Mouse (Mus musculus) fibroblast of lung, adult 2 months (primary cell): ENCODE measurements at regions not wholly inside any gene's neighbourhood (a gene's known extent, or its start where the extent isn't known, plus 50 kb on each side); places are given as distances from the start of the nearest gene placed in this dataset.

ENCODE experiments used
- DNase-seq: peaks from one replicate; pipeline ENCODE4 v3.0.0-alpha.2; 2011; ENCODE audit warnings: low read depth

DNA sequence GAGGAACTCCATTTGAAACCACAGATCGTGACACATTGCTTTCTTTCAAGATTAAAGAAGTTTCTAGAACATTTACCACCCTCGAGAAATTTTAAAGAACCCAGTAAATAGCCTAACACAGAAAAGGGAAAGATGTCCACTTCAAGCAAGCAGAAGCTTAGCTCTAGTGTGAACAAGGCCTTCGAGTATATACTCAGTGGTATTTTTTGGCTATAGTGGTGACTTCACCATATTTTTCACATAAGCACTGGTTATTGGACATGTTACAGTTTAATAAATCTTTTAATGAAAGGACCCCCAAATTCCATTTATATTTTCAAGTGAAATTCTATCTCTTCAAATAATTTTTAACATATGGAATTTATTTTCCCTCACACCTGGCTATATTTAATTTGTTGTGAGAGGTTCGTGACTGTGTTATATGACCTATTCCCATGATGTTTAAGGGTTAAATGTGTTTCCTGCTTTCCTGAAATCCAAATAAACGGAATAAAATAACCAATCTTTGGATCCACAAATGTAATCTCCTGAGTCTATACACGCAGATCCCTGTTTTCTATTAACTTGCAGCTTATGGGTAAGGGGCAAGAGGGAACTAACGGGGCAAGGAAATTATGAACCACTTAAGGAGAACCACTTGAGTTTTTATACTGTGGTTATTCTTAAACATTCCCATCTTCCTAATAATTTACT is 60.6 kb upstream of the Tas2r134 start:
- no peak for DNase-seq

DNA sequence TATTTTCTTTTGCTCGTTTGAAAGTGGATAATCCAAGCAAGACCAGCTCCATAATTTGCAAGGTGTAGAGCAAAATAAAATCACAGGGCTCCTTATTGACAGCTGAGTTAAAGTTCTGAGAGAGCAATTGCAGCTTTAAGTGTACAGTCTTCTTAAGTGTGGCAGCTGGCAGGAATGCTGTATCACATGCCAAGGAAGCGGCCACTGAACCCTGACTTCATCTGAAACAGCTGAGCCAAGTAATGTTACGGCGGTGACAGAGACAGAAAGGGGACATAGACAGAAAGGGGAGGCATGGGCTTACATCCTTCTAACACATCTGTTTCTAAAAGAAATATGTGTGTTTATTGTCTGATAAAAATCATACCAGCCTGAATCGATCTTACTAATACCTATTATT is 63.4 kb upstream of the Tas2r134 start:
- no peak for DNase-seq

DNA sequence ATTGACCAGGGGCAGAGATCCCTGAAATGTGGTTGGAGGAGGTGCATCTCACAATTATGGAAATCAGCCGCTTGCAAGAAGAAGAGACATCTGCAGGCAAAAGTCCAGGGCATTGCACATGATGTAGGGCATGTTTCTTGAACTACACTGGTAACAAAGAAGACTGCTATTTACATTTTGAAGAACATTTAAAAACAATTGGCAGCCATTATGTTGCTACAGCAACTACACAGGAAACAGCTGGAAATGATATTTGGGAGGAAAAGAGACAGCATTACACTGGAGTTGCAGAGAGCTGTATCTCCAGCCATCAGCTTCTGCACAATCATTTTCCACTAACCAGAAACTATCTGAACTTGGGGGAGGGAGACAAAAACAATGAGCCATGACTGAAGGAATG is 64.1 kb upstream of the Tas2r134 start:
- DNase-seq: no peak

DNA sequence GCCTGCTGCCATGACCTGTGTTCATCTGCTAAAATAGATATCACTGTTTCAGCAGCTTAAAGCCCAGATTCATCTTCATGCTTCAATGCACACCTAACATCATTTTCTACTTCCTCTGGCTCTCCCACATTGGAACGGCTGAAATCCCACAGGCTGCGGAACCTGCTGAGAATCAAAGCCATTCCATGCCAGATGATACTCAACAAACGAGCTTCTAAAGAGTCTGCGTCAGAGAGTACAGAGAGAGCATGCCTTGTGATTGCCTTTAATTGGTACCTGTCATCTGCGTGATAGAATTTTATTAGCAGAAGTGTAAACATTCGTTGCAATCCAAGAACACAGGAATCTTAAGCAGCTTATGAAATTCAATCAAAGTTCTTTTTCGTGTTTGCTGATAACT is 76.4 kb upstream of the Tas2r134 start:
- no peak for DNase-seq

DNA sequence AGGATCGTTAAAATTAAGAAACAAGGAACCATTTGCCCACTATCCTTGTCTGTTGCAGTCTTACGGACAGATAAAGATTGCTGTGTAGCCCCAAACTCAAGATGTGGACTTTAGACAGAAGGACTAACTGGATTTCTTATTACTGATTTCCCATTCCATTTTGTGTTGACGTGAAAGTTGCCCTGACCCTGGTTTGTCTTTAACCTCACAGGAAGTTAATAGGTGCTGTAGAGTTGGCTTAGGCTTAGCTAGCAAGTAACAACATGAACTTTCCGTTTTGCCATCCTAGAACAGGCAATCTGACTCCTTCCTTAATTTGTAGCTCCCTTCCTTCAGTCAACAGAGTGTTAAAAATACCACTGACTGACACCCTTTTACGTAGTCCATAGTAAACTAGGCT is 78.2 kb upstream of the Tas2r134 start:
- DNase-seq: no peak

DNA sequence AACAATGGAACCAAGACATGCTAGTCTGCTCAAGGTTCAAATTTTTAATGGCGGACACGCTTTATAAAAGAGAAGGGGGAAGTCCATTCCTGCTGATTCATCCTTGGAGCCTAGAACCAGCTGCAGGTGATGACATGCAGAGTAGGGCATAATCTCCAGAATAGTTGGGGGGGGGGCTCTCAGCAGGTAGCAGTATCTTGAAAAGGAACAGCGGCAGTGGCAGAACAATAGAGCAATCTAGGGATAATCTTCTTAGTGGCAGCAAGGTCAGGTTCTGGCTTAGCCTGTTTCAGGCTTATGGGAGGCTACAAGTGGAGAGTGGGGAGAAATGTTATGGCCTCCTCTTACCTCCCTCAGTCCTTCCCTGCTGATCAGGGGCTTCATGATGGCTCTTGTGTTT is 81.1 kb upstream of the Tas2r134 start:
- DNase-seq: no peak

DNA sequence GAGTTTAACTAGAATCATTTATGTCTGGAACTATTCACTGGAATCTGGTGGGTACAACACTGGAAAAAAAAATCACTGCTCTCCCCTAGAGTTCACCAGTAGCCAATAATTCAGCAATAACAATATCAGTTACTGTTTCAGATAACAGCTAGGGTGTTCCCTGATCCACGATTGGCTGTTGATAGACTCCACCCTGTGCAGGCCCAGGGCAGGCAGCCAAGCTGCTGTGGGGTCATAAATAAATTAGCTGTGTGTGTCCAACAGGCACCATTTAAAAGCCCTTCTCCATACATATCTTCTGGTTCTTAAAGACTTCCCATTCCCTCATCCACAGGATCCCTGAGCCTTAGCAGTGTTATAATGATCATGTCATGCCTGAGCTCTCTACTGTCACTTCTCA is 83.4 kb upstream of the Tas2r134 start:
- DNase-seq: no peak

DNA sequence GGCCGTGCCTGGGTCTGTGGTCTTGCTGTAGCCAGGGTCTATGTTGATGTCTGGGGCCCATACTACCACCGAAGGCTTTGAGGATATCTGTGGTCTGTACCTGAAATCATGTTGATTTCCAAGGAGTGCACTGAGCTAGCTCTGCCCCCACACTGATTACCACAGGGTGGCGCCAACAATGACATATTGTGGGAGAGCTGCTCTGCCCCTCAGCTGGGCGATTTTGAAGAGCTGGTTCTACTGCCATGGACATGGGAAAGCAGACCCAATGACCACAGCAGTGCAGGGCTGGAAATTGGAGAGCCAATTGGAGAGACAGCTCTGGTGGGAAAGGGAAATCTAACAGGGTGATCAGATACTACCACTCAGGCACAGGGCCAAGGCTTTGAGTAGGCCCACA is 85.0 kb upstream of the Tas2r134 start:
- no peak for DNase-seq

DNA sequence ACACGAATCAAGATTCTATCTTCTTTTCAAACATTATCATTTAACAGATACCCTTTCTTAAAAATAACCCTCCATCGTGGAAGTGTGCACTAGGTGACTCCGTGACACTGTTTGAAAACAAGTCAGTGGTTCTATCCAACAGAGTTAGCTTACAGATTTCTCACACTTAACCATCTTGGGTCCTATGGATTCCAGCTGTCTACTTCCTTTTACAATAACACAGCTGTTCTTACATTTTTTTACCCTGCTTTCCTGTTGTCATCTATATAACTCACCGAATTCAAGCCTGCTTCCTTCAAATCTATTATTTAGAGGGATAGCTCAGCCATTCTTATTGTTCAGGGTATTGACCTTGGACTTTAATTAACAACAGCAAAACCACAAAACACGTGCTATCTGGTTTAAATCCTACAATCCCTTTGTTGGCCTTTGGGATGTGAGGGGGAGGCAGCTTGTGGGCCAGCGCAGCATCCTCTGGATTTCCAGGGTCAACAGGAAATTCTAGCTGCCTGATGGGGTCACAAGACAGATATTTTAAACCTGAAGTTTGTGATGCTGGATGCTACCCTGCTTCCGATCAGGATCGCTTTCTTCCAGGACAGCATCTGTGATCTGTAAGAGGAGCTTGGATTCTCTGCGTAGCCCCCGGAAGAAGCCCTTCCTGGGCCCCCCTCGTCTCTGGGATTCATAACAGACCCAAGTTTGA is 94.4 kb upstream of the Tas2r134 start:
- DNase-seq: no peak

DNA sequence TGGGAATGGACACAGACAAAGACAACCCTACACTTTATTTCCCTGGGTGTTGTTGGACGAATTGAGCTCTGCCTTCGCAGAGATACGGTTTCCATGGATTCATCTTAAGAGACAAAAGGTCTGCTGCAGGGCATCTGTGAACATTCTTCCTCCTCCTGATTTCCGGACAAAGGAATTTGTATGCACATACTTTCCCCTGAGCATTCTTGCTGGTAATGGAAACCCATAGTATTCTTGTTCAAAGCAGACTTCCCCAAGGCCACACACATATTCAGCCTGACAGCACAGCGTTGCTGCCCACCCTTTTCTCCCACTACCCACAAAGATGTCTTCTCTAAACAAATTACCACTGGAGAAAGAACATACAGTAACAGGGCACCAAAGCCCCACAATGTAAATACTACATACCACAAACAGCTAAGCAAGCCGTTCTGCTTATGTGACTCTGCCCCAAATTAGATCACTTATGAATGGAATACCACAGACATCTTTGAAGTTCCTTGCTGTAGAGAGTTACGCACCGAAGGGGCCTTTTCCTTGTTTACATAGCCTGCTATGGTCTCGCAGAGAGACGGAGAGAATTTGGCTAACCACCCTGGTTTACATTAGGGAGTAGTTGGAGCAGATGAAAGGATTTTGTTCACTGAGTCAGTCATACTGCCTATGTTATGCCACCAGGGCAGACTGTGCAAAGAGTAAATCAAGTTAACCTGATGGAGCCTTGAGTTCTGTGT is 96.0 kb upstream of the Tas2r134 start:
- no peak for DNase-seq

DNA sequence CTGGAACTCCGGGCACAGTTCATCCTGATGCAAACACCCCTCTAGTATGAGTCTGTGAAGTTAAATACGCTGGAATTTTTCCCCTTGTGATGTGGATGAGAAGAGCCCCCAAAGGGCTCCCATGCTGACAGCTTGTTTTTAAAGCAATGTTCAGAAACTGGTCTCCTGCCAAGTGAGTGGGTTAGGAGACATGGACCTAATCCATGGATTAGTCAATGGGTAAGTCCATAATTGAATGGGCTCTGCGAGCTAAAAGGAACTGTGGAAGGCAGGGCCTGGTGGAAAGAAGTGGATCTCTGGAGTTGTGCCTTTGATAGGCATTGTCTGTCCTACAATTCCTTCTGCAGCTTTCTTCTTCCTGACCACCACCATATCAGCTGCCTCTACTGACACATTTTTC is 104.5 kb upstream of the Tas2r134 start:
- peak; percentile 17 for DNase-seq

DNA sequence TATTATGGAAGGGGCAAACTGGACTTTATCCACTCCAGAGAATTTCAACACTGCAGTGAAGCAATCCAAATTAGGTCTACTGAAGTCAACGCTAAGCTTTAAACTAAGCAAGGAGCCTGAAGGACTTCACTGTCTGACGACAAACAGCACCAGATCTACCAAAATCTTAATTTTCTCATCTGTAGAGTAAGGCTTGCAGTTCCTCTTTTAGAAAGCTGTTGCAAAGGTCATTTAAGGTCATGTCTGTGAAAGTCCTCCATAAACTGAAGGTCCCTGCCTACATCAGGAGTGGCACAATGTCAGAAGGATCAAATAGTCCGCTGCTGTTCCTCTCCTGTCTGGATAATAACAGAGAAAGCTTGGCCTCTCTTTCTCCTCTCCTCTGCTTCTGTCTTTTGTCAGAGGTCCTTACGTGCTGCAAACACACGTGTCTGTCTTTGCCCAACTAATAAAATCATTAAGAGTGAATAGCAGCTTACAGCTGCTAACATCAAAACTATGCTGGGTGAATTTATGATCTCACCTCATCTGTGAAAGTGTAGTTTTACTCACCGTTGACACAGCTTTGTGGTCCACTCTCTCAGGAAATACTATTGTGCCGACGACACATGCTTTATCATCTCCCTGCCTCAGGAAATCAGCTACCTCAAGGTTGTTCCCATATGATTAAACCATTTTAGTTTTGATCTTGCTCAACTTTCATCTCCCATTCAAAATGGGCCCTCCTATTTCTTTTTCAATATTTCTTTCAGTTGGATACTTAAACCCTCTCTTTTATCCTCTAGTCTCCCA is 117.9 kb upstream of the Tas2r134 start:
- no peak for DNase-seq

DNA sequence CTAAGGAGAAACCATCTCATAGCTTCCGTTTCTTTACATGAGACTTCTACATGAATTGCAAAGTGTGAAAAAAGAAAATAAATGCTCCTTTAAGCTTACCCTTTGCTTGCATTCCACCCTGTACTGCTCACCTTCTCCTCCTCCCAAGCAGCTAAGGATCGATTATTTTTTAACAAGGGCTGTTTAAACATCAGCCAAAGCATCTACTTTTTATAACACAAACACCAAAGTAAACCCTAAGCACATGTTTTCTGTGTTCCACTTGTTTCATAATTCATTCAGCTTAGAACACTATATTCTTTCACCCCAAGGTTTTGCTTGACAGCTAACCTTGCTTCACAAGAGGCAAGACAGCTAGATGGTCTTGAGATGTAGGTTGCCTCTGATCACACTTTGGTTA is 129.4 kb upstream of the Tas2r134 start:
- no peak for DNase-seq

DNA sequence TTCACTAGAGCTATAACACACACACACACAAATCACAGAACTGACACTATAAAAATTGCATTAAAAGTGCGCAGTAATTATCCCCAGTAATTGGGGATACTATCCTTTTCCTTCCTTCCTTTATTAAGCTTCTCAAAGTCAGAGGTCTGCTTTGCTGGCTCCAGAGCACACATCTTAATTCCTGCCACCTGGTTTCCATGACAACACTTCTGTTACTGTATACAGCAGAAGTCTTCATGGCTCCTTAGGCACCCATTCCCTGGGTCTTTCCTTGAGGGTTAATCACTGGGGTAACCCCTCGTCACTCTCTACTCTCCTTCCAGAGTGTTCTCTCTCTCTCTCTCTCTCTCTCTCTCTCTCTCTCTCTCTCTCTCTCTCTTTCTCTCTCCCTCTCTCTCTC is 153.6 kb upstream of the Tas2r134 start:
- no peak for DNase-seq

DNA sequence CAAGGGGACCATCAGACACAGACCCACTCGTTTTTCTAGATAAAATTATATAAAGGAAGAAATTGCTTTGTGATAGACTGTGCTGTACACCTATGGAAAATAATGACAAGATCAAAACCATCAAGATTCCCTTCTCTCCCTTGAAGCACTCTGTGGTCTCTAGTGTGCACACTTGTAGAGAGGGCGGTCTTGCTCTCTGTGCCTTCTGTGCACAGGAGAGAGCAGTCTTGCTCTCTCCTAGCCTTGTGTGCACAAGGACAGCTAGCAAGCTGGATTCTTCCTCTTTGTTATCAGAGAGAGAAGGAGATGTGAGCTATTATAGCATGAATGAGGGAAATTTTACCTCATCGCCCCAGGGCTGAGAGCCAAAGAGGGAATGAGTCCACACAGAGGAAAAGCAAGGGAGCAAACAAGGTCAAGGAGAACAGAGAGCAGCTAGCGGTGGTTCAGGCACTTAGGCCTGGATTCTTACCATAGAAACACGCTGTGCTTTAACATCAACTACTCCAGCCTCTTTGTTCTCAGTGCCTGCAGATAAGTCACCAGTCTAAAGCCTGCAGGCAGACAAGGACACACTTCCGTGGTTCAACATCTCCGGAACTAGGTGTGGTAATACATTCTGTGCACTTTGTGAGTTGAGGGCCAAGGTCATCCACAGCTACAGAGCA is 160.2 kb upstream of the Tas2r134 start:
- no peak for DNase-seq

DNA sequence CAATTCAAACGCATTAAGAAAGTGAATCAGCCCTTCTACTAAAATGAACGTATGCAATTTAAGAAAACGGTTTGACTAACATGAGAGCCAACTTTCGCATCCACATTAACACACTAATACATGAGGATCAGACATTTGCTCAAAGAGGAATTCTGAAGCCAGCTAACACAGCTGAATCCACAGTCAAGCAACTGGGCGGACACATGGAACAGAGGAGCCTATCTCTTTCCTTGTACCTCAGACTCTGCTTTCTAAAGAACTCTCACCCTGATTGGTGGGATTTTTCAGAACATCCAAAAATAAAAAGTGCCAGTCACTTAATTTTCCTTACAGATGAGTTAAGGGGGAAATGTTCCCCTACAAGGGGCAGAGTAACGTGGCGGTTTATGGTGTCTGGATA is 161.3 kb upstream of the Tas2r134 start:
- no peak for DNase-seq

DNA sequence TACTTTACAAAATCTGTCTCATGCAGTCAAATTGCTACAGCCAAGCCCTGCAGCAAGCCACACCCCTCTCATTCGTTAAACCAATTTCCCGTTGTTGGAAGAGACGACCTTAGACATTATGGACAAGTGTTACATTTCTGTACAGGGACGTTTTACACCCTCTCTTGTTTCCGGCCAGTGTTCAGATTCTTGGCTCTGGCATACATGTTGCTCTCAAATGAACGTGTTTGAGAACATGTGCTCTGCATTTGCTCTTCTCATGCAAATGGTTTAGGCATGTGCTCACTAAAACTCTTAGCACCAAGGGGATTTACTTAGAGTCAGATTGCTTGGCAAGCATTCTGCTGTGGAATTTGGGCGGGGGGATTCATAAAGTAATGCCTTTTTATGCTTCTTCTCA is 161.7 kb upstream of the Tas2r134 start:
- no peak for DNase-seq

DNA sequence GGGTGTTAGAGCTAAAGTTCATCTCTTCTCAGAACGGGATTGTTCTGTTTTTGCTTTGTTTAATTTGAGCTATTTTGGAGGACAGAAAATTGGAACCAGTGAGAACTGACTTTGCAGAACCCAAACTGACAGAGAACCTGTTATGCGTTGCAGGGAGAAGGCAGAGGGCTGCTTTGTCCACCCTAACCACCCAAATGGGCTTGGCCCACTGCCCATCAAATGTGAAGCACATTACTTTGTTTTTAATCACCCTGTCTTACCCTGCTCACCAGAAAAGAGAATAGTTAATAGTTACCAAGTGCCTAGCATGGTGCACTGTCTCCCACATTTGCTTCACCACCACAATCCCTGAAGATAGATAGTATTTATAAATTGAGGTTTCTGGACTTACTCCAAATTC is 163.0 kb upstream of the Tas2r134 start:
- DNase-seq: no peak

DNA sequence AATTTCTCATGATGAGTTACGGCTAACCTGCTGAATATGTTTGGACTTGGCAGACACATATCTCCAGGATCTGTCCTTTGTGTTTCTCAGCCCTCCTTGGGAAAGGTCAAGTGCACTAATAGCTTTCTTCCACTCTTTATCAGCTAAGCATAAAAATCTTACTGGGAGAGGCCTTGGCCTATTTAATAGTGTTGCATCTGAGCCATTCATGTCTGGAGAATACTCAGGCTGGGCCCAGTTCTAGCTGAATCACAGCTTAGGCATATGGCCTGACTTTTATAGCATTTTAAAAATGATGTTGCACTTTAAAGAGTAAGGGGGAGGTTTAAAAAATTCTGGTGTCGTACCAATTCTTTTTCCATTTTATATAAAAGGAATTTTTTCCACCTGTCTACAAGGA is 166.4 kb upstream of the Tas2r134 start:
- DNase-seq: no peak

DNA sequence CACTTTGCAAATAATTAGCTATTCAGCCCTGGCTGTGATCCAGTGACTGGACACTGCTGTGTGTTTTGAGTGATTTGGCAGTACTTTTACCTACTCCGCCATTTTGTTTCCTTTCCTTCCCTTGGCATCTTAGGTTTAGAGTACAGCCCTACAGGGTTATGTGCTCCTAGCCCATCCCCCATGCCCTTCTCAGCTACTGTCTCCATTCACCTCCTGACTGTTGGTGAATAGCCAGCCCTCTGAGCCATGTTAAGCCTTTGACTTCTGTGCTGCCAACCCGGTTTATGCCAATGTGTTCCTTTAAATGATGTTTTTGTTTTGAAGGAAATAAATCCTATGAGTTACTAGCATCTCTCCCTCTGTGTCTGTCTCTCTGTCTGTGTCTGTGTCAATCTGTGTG is 167.8 kb upstream of the Tas2r134 start:
- no peak for DNase-seq

DNA sequence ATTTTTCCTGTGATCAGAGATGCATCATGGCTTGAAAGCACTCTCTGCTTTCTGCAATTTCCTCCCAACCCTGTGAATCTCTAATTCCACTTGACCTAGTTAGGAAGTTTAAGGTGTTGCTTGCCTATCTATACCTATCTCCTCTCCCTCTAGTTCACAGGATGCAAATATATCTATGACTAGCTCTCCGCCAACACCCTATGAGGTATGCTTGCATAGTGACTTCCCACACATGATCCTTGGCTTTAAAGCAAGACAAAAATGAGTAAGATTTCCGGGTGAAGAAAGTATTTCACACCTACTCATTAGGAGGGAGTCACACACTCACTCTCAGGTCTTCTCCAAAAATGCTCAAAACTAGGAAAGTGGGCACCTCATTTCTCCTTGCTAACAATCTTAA is 169.6 kb upstream of the Tas2r134 start:
- DNase-seq: no peak

DNA sequence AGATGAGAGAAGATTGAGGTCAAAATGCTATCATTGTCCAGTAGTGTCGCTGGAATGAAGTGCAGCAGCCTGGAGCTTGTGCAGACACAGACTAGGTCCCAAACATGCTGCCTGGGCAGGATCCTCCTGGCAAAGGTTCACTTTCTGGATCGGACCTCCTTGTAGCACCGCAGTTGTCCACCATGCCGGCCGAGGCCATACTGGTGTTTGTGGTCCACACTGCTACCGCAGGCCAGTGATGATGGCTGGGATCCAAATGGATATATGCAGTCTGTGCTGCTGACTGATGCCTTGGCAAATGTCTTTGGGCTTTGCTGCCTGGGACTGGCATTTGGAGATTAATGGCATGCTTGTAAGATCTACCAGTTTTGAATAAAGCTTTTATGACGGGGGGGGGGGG is 174.5 kb upstream of the Tas2r134 start:
- no peak for DNase-seq
